Mouse (Mus musculus) small intestine, adult 2 months (tissue): ENCODE measurements around the gene Msh6. TPM values are rescaled to one million over a fixed set of nuclear protein-coding genes. Genes with fewer than 3 reads are reported as not detected.
A peak's percentile ranks its signal among the peaks of the same experiment; 100 is the strongest.
"Not testable (repeated sequence)": the region's sequence is repeated elsewhere in the genome, so short reads cannot be mapped to it uniquely, and the experiment has no call there.

Experiments
- H3K27ac ChIP-seq: fragments of 200-500 bp; 2 replicates; pipeline ENCODE4 v1.5.1; 2012; ENCODE audit warnings: low read depth, low read length, control low read depth, inconsistent platforms; ENCODE audit not compliant: insufficient read depth
- H3K27me3 ChIP-seq: fragments of 200-500 bp; 2 replicates; pipeline ENCODE4 v1.6.1; 2012; ENCODE audit warnings: mild to moderate bottlenecking, moderate library complexity, low read length, inconsistent platforms; ENCODE audit not compliant: control insufficient read depth, insufficient read depth
- H3K36me3 ChIP-seq: fragments of 200-500 bp; 2 replicates; pipeline ENCODE4 v1.6.1; 2012; ENCODE audit warnings: mild to moderate bottlenecking, low read length, control low read depth, inconsistent platforms; ENCODE audit not compliant: control insufficient read depth, insufficient read depth
- H3K4me1 ChIP-seq: fragments of 200-500 bp; 2 replicates; pipeline ENCODE4 v1.6.1; 2012; ENCODE audit warnings: low read length, inconsistent platforms, mixed read lengths; ENCODE audit not compliant: control insufficient read depth, insufficient read depth, insufficient read length
- H3K4me3 ChIP-seq: fragments of 200-500 bp; 2 replicates; pipeline ENCODE4 v1.5.1; 2012; ENCODE audit warnings: low read depth, mild to moderate bottlenecking, control low read depth, inconsistent platforms, low read length, moderate library complexity
- CTCF ChIP-seq: fragments of 200-500 bp; IDR thresholded peaks from 2 replicates; pipeline ENCODE4 v1.5.1; 2012; ENCODE audit warnings: low read depth, mild to moderate bottlenecking, control low read depth, inconsistent platforms, low read length, moderate library complexity, mixed read lengths; ENCODE audit not compliant: insufficient replicate concordance, insufficient read length; ENCODE audit errors: extremely low read depth
- POLR2A ChIP-seq: fragments of 200-500 bp; IDR thresholded peaks from 2 replicates; pipeline ENCODE4 v1.6.1; 2012; ENCODE audit warnings: low read depth, mild to moderate bottlenecking, control low read depth, inconsistent platforms, low read length, moderate library complexity
- WGBS: fragments of 180-500 bp; shearing (Covaris S2); methylation state at CpG from one replicate; pipeline ENCODE4 v1.1.7; 2018; 5-methylcytosine and 5-hydroxymethylcytosine counted together
- polyA plus RNA-seq: library from polyadenylated mRNA; depleted of rRNA; stranded (reverse); fragments of >200 nt; gene quantifications from 2 replicates; pipeline ENCODE4 v1.2.3, GENCODE M21; 2012; rRNA removed

Msh6 gene
- 1.2 and 1.8 TPM in 2 replicates for polyA plus RNA-seq

DNA sequence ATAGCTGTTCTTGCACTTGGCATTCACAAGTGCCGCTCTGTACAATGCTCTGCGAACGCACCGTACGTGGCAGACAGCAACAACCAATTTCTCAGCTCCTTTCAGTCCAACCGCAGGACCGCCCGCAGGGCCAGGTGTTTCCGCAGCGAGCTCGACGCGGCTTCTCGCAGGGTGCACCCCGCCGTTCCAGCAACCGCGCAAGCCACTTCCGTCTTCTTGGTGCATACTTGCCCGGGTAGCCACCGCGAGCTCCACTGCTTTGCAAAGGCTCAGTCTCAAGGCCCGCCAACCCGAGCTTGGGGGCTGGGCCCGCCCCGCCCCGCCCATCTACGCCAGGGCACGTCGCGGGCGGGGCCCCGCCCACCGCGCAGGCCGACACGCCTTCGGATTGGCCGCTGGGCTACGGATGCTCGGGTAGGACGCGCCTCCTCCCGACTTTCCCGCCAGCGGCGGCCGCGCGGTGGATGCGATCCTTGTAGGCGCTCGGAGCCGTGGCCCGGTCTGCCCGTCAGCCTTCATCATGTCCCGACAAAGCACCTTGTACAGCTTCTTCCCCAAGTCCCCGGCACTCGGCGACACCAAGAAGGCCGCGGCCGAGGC is at the start of gene Msh6:
Msh6 (plus strand) TSS at position 434 of the 600 bp plus-strand sequence.
- TF ChIP-seq CTCF: no peak
- TF ChIP-seq POLR2A: peak; percentile 90
- WGBS: under 1% methylated on average over 63 of the region's 63 CpGs
- Histone ChIP-seq H3K27ac (peak within 1 kb of the TSS; percentile 80), H3K4me3 (peak within 1 kb of the TSS; percentile 98), H3K27me3 (no peaks in the 10 kb centered on the region), H3K4me1 (peaks cover 2% of the 10 kb centered on the region; the same call in 1 of the 2 replicates), H3K36me3 (no peaks in the 10 kb centered on the region)

DNA sequence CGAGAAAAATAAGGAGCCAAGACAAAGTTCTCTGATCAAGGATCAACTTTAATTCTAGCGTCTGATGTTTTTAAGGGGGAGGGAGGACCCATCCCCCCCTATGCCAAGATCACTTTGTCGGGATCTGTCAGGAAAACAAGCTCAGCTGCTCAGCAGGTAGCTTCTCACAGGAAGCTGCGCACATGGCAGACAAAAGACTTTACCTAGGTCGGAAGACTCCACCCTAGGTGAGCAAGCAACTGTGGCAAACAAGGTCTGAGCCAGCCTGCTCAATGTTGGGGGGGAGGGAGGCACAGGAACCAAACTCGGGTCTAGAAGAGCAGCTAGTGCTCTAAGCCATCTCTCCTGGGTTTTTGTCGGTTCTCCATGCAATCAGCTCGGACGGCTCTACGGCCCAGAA is 40.5 kb upstream of the Msh6 start:
- WGBS: 78% methylated on average over 10 of the region's 10 CpGs
- no peaks in the 10 kb centered on the region for H3K4me1 ChIP-seq
- no peak overlapping the region for H3K27ac ChIP-seq
- no peak overlapping the region for H3K4me3 ChIP-seq
- TF ChIP-seq POLR2A (no peak), CTCF (no peak)
- H3K36me3 ChIP-seq: no peaks in the 10 kb centered on the region
- H3K27me3 ChIP-seq: no peaks in the 10 kb centered on the region

DNA sequence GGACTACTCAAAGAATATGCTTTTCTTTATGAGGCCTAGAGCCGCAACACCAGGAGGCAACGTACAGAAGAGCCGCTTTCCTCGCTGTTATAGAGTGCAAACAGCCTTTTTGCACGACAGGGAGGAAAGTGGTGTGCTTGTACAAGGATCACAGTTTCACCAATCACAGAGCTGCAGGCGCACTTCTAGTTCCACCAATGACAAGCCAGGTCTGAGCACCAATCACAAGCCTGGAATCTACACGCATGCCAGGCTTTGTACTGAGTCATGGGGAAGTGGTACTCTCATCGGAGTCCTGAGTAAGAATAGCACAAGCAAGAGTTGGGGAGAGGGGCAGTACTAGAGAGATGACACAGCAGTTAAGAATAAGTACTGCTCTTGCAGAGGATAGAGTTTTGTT is 40.1 kb upstream of the Msh6 start:
- Histone ChIP-seq H3K4me1 (no peaks in the 10 kb centered on the region), H3K27ac (no peak overlapping the region), H3K4me3 (no peak overlapping the region), H3K27me3 (no peaks in the 10 kb centered on the region), H3K36me3 (no peaks in the 10 kb centered on the region)
- WGBS: 85% methylated on average over 8 of the region's 8 CpGs
- TF ChIP-seq CTCF (no peak), POLR2A (no peak)

DNA sequence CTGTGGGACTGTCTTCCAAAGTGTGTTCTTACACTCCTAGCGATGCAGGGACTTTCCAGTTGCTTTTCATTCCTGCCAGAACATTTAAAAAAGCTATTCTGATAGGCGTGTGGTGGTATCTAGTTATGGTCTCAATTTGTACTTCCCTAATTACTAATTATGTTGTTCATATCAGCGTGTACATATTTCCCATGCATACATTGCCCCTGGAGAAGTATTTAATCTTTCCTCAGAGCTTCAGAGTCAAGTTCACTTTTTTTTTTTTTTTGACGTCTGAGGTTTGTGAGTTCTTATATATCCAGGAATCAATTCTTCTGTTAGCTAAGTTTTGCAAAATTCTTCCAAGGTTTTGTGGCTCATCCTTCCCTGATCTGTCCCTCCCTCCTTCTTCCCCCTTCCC is 38.7 kb upstream of the Msh6 start:
- no peak overlapping the region for H3K27ac ChIP-seq
- H3K4me1 ChIP-seq: no peaks in the 10 kb centered on the region
- H3K4me3 ChIP-seq: no peak overlapping the region
- H3K27me3 ChIP-seq: no peaks in the 10 kb centered on the region
- WGBS: 33% methylated on average over 4 of the region's 4 CpGs
- TF ChIP-seq POLR2A (no peak), CTCF (no peak)
- no peaks in the 10 kb centered on the region for H3K36me3 ChIP-seq

DNA sequence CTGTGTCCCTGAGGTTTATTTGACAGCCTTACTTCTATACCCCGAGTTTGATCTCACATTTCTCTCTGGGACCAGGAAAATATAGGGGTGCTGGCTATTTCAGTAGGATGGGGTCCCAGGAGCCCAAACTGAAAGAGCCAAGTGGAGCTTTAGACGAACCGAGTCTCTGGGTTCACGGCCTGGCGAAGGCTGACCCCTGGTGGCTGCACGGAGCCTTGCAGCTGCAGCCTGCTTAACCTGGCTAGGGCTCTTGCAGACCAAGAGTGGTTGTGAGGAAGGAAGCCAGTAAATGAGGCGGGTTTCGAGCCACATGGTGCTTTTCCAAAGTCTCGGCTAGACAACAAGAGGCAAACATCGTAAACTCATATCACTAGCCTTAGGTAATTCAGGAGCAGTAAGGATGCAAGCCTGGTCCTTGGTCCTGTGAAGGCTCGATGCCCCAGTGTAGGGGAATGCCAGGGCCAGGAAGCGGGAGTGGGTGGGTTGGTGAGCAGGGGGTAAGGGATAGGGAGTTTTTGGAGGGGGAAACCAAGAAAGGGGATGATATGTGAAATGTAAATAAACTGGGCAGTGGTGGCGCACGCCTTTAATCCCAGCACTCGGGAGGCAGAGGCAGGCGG is 25.8 kb upstream of the Msh6 start:
- Histone ChIP-seq H3K27me3 (no peaks in the 10 kb centered on the region), H3K36me3 (no peaks in the 10 kb centered on the region), H3K27ac (no peak overlapping the region), H3K4me3 (no peak overlapping the region), H3K4me1 (no peaks in the 10 kb centered on the region)
- TF ChIP-seq POLR2A (no peak), CTCF (peak; percentile 99)
- 36% methylated on average over 16 of the region's 16 CpGs for WGBS

DNA sequence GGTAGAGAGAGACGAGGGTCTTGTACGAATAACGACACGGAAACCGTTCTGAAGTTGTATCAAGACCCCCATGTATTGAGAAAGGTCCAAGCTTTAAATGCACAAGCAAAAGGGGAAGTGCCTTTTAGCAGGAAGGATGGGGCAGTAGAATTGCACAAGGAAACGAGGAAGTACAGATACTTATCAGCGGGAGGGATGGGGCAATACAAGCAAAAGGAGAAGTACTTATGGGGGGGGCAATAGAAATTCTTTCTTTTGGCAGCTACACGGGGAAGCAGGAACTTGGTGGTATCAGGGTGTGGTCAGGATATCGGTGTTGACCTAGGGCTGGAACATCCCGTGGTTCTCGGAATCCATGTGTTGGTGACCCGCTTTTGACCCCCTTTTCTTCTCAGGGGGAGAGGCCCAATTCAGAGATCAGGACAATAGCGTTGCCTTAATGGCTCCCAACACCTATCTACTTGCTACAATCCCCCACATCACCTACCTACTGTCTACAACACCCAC is 20.2 kb upstream of the Msh6 start:
- WGBS: 64% methylated on average over 13 of the region's 13 CpGs
- not testable (repeated sequence) for H3K4me3 ChIP-seq, H3K27me3 ChIP-seq, H3K27ac ChIP-seq, H3K36me3 ChIP-seq, H3K4me1 ChIP-seq

DNA sequence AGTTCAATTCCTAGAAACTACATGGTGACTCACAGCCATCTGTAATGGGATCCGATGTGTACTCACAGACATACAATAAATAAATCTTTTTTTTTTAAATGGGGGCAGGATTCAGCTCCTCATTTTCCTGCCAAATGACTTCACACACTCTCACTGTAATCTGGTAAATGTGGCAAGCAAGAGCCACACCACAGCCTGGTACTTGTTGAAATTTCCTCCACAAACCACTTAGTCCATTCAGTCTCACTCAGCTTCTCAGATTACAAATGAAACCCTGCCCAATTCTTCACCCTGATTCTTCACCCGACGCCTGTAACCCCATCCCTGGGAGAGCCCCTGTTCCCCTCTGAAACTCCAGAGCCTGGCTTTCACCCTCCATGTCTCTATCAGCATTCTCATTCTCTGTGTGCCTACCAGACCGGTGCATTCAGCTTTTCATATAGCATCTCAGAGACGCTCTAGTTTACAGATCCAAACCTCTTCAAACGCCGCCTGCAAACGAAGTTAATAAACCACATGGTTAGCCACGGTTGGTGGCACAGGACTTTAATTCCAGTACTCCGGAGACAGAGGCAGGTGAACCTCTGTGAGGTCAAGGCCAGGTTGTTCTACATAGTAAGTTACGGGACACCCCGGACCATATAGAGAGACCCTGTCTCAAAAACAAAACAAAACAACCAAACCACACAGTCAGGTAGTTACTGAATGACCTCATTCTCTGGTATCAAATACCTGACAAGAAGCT is 17.6 kb upstream of the Msh6 start:
- no peak overlapping the region for H3K27ac ChIP-seq
- no peaks in the 10 kb centered on the region for H3K27me3 ChIP-seq
- TF ChIP-seq CTCF: no peak
- no peak for TF ChIP-seq POLR2A
- WGBS: 75% methylated on average over 12 of the region's 12 CpGs
- H3K4me3 ChIP-seq: no peak overlapping the region
- H3K36me3 ChIP-seq: no peaks in the 10 kb centered on the region
- no peaks in the 10 kb centered on the region for H3K4me1 ChIP-seq
